Mouse (Mus musculus) adrenal gland, adult 8-10 months (tissue): ENCODE measurements around the gene Clrn3. TPM values are rescaled to one million over a fixed set of nuclear protein-coding genes. Genes with fewer than 3 reads are reported as not detected.

Source experiments
- DNase-seq: peaks from one replicate; pipeline ENCODE4 v3.0.0; 2022
- microRNA-seq, 2 experiments: library from miRNA; unstranded; fragments of <30 nt; microRNA quantifications; one replicate each; pipeline ENCODE4 v1.2.0; 2022
- total RNA-seq, 4 experiments: library from RNA; stranded (reverse); gene quantifications; 2 replicates each; pipeline ENCODE4 v1.2.4; 2022

Clrn3 gene
- total RNA-seq, 4 experiments from 2014 or later = not detected

- DNase-seq = no peak
These were observed 41.6 kb downstream of the Clrn3 start for GRCm38 (mm10) chr7:135486645-135487382.

- DNase-seq = no peak
These were observed 42.6 kb downstream of the Clrn3 start for GRCm38 (mm10) chr7:135485796-135486410.

GRCm38 (mm10) chr7:135485116-135485795 lies 43.2 kb downstream of the Clrn3 start:
- DNase-seq = no peak

- DNase-seq = no peak
These were observed 44.1 kb downstream of the Clrn3 start for GRCm38 (mm10) chr7:135484341-135484740.

- DNase-seq = no peak
These were observed 44.7 kb downstream of the Clrn3 start for GRCm38 (mm10) chr7:135483751-135484150.

GRCm38 (mm10) chr7:135481150-135481549 lies 47.3 kb downstream of the Clrn3 start:
- no peak for DNase-seq

GRCm38 (mm10) chr7:135479912-135480311 lies 48.5 kb downstream of the Clrn3 start:
- DNase-seq = no peak

- peak; percentile 41 for DNase-seq
These were observed 49.1 kb downstream of the Clrn3 start for GRCm38 (mm10) chr7:135479322-135479880.

GRCm38 (mm10) chr7:135477256-135477655 lies 51.2 kb downstream of the Clrn3 start:
- no peak for DNase-seq

GRCm38 (mm10) chr7:135475981-135476380 lies 52.5 kb downstream of the Clrn3 start:
- no peak for DNase-seq

- no peak for DNase-seq
These were observed 58.1 kb downstream of the Clrn3 start for GRCm38 (mm10) chr7:135470319-135470718.

GRCm38 (mm10) chr7:135468631-135469030 lies 59.8 kb downstream of the Clrn3 start:
- no peak for DNase-seq

GRCm38 (mm10) chr7:135465293-135465692 lies 63.2 kb downstream of the Clrn3 start:
- no peak for DNase-seq

GRCm38 (mm10) chr7:135464689-135465259 lies 63.7 kb downstream of the Clrn3 start:
- DNase-seq = no peak

Small RNA genes lying within 50 kb of the gene (microRNA-seq; reads per million reads assigned to microRNA genes)
- 0 reads per million in 2 experiments for gene Mir1962

Other genes starting within 250 kb of the Clrn3 start
- not detected for gene Foxi2, start 118.3 kb downstream of the Clrn3 start, total RNA-seq
- 10 to 100 TPM in 2 of 4 experiments, 1 to 10 TPM in 2; 6.9 to 12.3 (median 9.7) TPM for gene Ptpre, start 8.8 kb upstream of the Clrn3 start, total RNA-seq
- 1 to 10 TPM; 2.0 to 4.2 (median 3.2) TPM for gene Mki67, start 187.7 kb upstream of the Clrn3 start, total RNA-seq